Mouse (Mus musculus) G1E (cell line): Measurements from ENCODE around the gene Ppp2r5c.

Experiments
- CTCF ChIP-seq: IDR thresholded peaks from 2 replicates; pipeline ENCODE4 v1.5.1; 2012; ENCODE audit warnings: low read depth, low read length, inconsistent platforms, mixed read lengths
- GATA1 ChIP-seq: IDR thresholded peaks from 2 replicates; pipeline ENCODE4 v1.6.1; 2012; ENCODE audit warnings: borderline replicate concordance, low read length, inconsistent platforms, mixed read lengths
- POLR2AphosphoS5 ChIP-seq: IDR thresholded peaks from 2 replicates; pipeline ENCODE4 v1.6.1; 2012; ENCODE audit warnings: low read depth, low read length, inconsistent platforms; ENCODE audit not compliant: insufficient replicate concordance

DNA sequence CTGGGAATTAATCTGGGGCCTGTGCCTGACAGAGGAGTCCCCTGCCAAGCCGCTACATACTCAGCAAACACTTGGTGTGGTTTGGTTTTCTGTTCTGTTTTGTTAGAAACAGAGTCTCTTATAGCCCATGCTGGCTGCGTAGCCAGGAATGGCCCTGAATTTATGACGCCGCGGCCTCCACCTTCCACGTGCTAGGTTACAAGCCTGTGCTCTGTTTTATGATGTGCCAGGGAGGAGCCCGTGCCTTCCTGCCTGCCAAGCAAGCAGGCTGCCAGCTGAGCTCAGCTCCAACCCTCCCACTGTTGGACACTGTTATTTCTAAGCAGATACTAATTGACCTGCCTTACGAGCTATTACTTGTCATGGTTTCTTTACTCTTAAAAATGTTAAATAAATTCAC, 90.8 kb downstream of the Ppp2r5c start:
- TF ChIP-seq CTCF (no peak), GATA1 (no peak), POLR2AphosphoS5 (no peak)
